24 mouse cellular contexts compared by ENCODE assay signal in genomic region chr11:120804769-120805168, GRCm38 (mm10). TPM values are rescaled to one million over a fixed set of nuclear protein-coding genes. Genes with fewer than 3 reads are reported as not detected.
DNase-seq lines count a peak whose midpoint lies in the region; ATAC-seq and TF ChIP-seq lines count a peak whose summit lies in the region.
"Had no signal": no experiment of that assay in that cellular context is flagged by ENCODE, and none has a peak within 500 bp of the region (broad histone marks: within the 10 kb centered on the region; RNA-seq: fewer than 3 reads in every experiment).

No protein-coding gene starts in this region.

- TF ChIP-seq POLR2A in MEL (IDR thresholded peaks at IDR 0.05; ENCODE audit: control insufficient read depth in 1 of 2, insufficient read depth in 1 of 2, low read depth in 1 of 2, low read length in 2 of 2, poor library complexity in 1 of 2), result 0 out of 4 replicates have a peak, but pooled peaks of 1 of the 2 experiments have one; percentile 11

- no peak overlapping the region for H3K4me3 ChIP-seq in MEL (ENCODE audit: control insufficient read depth in 1 of 2, insufficient read depth in 1 of 2, low read depth in 2 of 2, low read length in 2 of 2)
- H3K4me3 ChIP-seq in hindbrain, embryonic 16.5 days (ENCODE audit: low read length), result no peak overlapping the region
- H3K4me3 ChIP-seq: embryonic facial prominence, embryonic 13.5 days; embryonic facial prominence, embryonic 15.5 days; erythroblast, embryonic 14.5 days; forebrain, embryonic 10.5 days; forebrain, embryonic 12.5 days had no signal

- ATAC-seq in hindbrain, embryonic 16.5 days, result no peak
- ATAC-seq: CD4-positive, CD25-positive, alpha-beta regulatory T cell, adult 4 months; forebrain, embryonic 14.5 days had no signal

- peaks cover under 1% of the 10 kb centered on the region in 2 experiments; a peak in 2 of 4 replicates for H3K4me1 ChIP-seq in MEL (ENCODE audit: control insufficient read depth in 1 of 2, insufficient read depth in 2 of 2, low read length in 2 of 2)
- H3K4me1 ChIP-seq in hindbrain, embryonic 16.5 days (ENCODE audit: control insufficient read depth, insufficient read depth, low read depth, low read length), result no peaks in the 10 kb centered on the region

- 81% methylated on average over 4 of the region's 4 CpGs for WGBS in hindbrain, embryonic 16.5 days

- H3K27ac ChIP-seq in MEL (ENCODE audit: control insufficient read depth, low read depth, low read length), result no peak overlapping the region
- H3K27ac ChIP-seq in hindbrain, embryonic 16.5 days (ENCODE audit: low read depth, low read length), result no peak overlapping the region
- H3K27ac ChIP-seq: embryonic facial prominence, embryonic 13.5 days; embryonic facial prominence, embryonic 15.5 days; forebrain, embryonic 10.5 days; forebrain, embryonic 12.5 days had no signal

- H3K27me3 ChIP-seq in MEL (ENCODE audit: control insufficient read depth in 1 of 2, insufficient read depth in 2 of 2, low read length in 2 of 2), result no peaks in the 10 kb centered on the region
- H3K27me3 ChIP-seq in hindbrain, embryonic 16.5 days (replicated peaks; ENCODE audit: control insufficient read depth, insufficient read depth, low read length), result no peaks in the 10 kb centered on the region
- H3K27me3 ChIP-seq: CH12.LX; embryonic facial prominence, embryonic 13.5 days; embryonic facial prominence, embryonic 15.5 days; forebrain, embryonic 12.5 days had no signal

- no peaks in the 10 kb centered on the region for H3K79me2 ChIP-seq in MEL (ENCODE audit: control insufficient read depth, insufficient read depth, low read length, poor library complexity)

- H3K4me2 ChIP-seq in hindbrain, embryonic 16.5 days (ENCODE audit: low read length), result no peak overlapping the region
- H3K4me2 ChIP-seq: embryonic facial prominence, embryonic 13.5 days; embryonic facial prominence, embryonic 15.5 days; forebrain, embryonic 12.5 days had no signal

- no peak for TF ChIP-seq EP300 in MEL (IDR thresholded peaks at IDR 0.05; ENCODE audit: low read depth in 1 of 2, low read length in 2 of 2)

- TF ChIP-seq CTCF in MEL (IDR thresholded peaks at IDR 0.05 in 2 of 3, conservative IDR thresholded peaks at IDR 0.05 in 1 of 3; ENCODE audit: control insufficient read depth in 1 of 3, insufficient read depth in 1 of 3, low read depth in 2 of 3, low read length in 3 of 3, poor library complexity in 1 of 3, severe bottlenecking in 1 of 3), result no peak

- no peak for DNase-seq in MEL (ENCODE audit: low read depth, low spot score)
- DNase-seq in ZHBTc4 (ENCODE audit: low read depth, low spot score), result peak; percentile 63
- DNase-seq in cerebellum, postnatal 36 days, result no peak
- no peak for DNase-seq in kidney, postnatal 10 days
- DNase-seq: adrenal gland, adult 2 months; adrenal gland, postnatal 10 days; adrenal gland, postnatal 25 days; B cell, adult 2 months; cerebellum, adult 11 months; cerebellum, adult 18-20 months; cerebellum, adult 8-10 months; cerebellum, adult 9-11 months; cerebellum, postnatal 14 days; embryo, embryonic 11 days had no signal

- H3K36me3 ChIP-seq in MEL (ENCODE audit: control insufficient read depth in 1 of 2, insufficient read depth in 2 of 2, low read length in 2 of 2), result peaks cover under 1 to 7% of the 10 kb centered on the region in 2 experiments; a peak in 3 of 4 replicates
- peaks cover 45% of the 10 kb centered on the region for H3K36me3 ChIP-seq in hindbrain, embryonic 16.5 days (ENCODE audit: control insufficient read depth, insufficient read depth, low read length)

- no peaks in the 10 kb centered on the region for H3K9me3 ChIP-seq in MEL (replicated peaks; ENCODE audit: insufficient read depth, low read length)
- H3K9me3 ChIP-seq in hindbrain, embryonic 16.5 days (ENCODE audit: control insufficient read depth, low read length), result no peaks in the 10 kb centered on the region
- H3K9me3 ChIP-seq: embryonic facial prominence, embryonic 13.5 days; embryonic facial prominence, embryonic 15.5 days; forebrain, embryonic 10.5 days; forebrain, embryonic 12.5 days; G1E had no signal

- no peak overlapping the region for H3K9ac ChIP-seq in MEL (ENCODE audit: control insufficient read depth, low read depth, low read length, poor library complexity, severe bottlenecking)
- no peak overlapping the region for H3K9ac ChIP-seq in hindbrain, embryonic 16.5 days (ENCODE audit: low read depth, low read length)
- H3K9ac ChIP-seq: embryonic facial prominence, embryonic 13.5 days; embryonic facial prominence, embryonic 15.5 days; forebrain, embryonic 12.5 days had no signal

- no peak for TF ChIP-seq RAD21 in MEL (IDR thresholded peaks at IDR 0.05; ENCODE audit: low read depth, low read length)

TF ChIP-seq in MEL, 35 proteins besides CTCF, POLR2A, EP300 and RAD21:
- TF ChIP-seq HCFC1 (IDR thresholded peaks at IDR 0.05; ENCODE audit: low read depth, low read length) (no peak), POLR2AphosphoS2 (IDR thresholded peaks at IDR 0.05; ENCODE audit: low read length) (peak; percentile 13), MAX (IDR thresholded peaks at IDR 0.05; ENCODE audit: low read length) (no peak)

RNA-seq across cellular contexts. Expression of gene Dus1l, which starts 8.6 kb away (rescaled TPM):
- total RNA-seq in MEL (2012; rRNA removed), result 190 and 203 TPM in 2 replicates
- polyA plus RNA-seq in MEL (2012; ENCODE audit: insufficient read depth in 1 of 2, insufficient read length in 2 of 2, low read depth in 1 of 2, low replicate concordance in 2 of 2, missing spikeins in 1 of 2), result 100 to 1,000 TPM in 1 of 2 experiments, not detected in 1; 171 TPM
- polyA plus RNA-seq in hindbrain, embryonic 16.5 days (2015; fragmentation: Nextera tagmentation; extraction: Ambion mirVana), result 46.9 and 48.5 TPM in 2 replicates

RNA-seq across cellular contexts. Expression of gene Fasn, which starts 19.6 kb away (rescaled TPM):
- total RNA-seq in MEL (2012; rRNA removed), result 317 and 342 TPM in 2 replicates
- 100 to 1,000 TPM; 256 to 313 TPM for polyA plus RNA-seq in MEL (2012; ENCODE audit: insufficient read depth in 1 of 2, insufficient read length in 2 of 2, low read depth in 1 of 2, low replicate concordance in 2 of 2, missing spikeins in 1 of 2)
- 82.9 and 92.6 TPM in 2 replicates for polyA plus RNA-seq in hindbrain, embryonic 16.5 days (2015; fragmentation: Nextera tagmentation; extraction: Ambion mirVana)

RNA-seq across cellular contexts. Expression of gene Gps1, which starts 20.7 kb away (rescaled TPM):
- 206 and 266 TPM in 2 replicates for total RNA-seq in MEL (2012; rRNA removed)
- 100 to 1,000 TPM; 173 to 219 TPM for polyA plus RNA-seq in MEL (2012; ENCODE audit: insufficient read depth in 1 of 2, insufficient read length in 2 of 2, low read depth in 1 of 2, low replicate concordance in 2 of 2, missing spikeins in 1 of 2)
- polyA plus RNA-seq in hindbrain, embryonic 16.5 days (2015; fragmentation: Nextera tagmentation; extraction: Ambion mirVana), result 272 and 305 TPM in 2 replicates

RNA-seq across cellular contexts. Expression of gene Rfng, which starts 20.8 kb away (rescaled TPM):
- total RNA-seq in MEL (2012; rRNA removed), result 10.9 and 12.7 TPM in 2 replicates
- polyA plus RNA-seq in MEL (2012; ENCODE audit: insufficient read depth in 1 of 2, insufficient read length in 2 of 2, low read depth in 1 of 2, low replicate concordance in 2 of 2, missing spikeins in 1 of 2), result 10 to 100 TPM in 1 of 2 experiments, not detected in 1; 40.7 TPM
- polyA plus RNA-seq in hindbrain, embryonic 16.5 days (2015; fragmentation: Nextera tagmentation; extraction: Ambion mirVana), result 134 and 139 TPM in 2 replicates

RNA-seq across cellular contexts. Expression of gene Hmga1b, which starts 42.2 kb away (rescaled TPM):
- 190 and 206 TPM in 2 replicates for total RNA-seq in MEL (2012; rRNA removed)
- 100 to 1,000 TPM in 1 of 2 experiments, not detected in 1; 633 TPM for polyA plus RNA-seq in MEL (2012; ENCODE audit: insufficient read depth in 1 of 2, insufficient read length in 2 of 2, low read depth in 1 of 2, low replicate concordance in 2 of 2, missing spikeins in 1 of 2)
- polyA plus RNA-seq in hindbrain, embryonic 16.5 days (2015; fragmentation: Nextera tagmentation; extraction: Ambion mirVana), result 2.0 and 2.9 TPM in 2 replicates
